Mouse (Mus musculus) megakaryocyte, embryonic 14.5 days (primary cell): ENCODE data around the gene Meig1. TPM values are rescaled to one million over a fixed set of nuclear protein-coding genes. Genes with fewer than 3 reads are reported as not detected.

Source experiments
- H3K27me3 ChIP-seq: replicated peaks from 2 replicates; pipeline ENCODE3; 2012; ENCODE audit warnings: inconsistent platforms
- H3K36me3 ChIP-seq: replicated peaks from 2 replicates; pipeline ENCODE3; 2012; ENCODE audit warnings: low read length, inconsistent platforms, mixed read lengths
- H3K4me1 ChIP-seq: 2 replicates; pipeline ENCODE4 v1.6.1; 2012; ENCODE audit warnings: inconsistent platforms
- H3K4me3 ChIP-seq: replicated peaks from 2 replicates; pipeline ENCODE3; 2012; ENCODE audit warnings: moderate library complexity, mild to moderate bottlenecking, inconsistent platforms
- H3K9me3 ChIP-seq: 2 replicates; pipeline ENCODE4 v1.6.1; 2012; ENCODE audit warnings: inconsistent platforms
- FLI1 ChIP-seq: IDR thresholded peaks from 2 replicates; pipeline ENCODE4 v1.6.1; 2012; ENCODE audit warnings: low read length, inconsistent platforms, mixed read lengths
- GATA1 ChIP-seq: IDR thresholded peaks from 3 replicates; pipeline ENCODE4 v1.6.1; 2012; ENCODE audit warnings: mixed read lengths, low read length, inconsistent platforms, borderline replicate concordance
- polyA plus RNA-seq: library from polyadenylated mRNA; stranded (reverse); fragments of >175 nt; gene quantifications from 2 replicates; pipeline ENCODE4 v1.2.3, GENCODE M21; 2012; ENCODE audit warnings: low replicate concordance; ENCODE audit not compliant: insufficient read depth

Meig1 gene
- 0.57 TPM in 1 of 2 replicates, not detected in the other for polyA plus RNA-seq

DNA sequence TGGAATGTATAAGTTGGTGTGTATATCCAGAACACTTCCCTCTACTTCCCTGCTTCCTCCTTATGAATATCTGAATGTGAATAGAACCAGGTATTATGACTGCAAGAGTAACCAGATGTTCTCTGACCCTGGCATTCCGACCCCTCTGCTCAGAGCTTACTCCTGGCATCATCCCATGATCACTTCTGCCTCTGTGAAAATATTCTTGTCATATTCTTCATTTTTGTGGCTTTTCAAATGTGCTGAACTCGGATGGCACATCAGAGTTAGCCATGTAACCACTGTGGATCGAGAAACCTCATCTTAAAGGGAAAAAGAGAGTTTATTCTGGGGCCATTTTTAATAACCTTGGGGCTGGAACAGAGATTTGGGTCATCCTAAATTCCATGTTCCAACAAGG lies at the start of gene Meig1:
Gene Meig1 (minus strand): TSS at position 101 of the 400 bp plus-strand sequence.
- peaks cover 12% of the 10 kb centered on the region for H3K27me3 ChIP-seq
- H3K4me1 ChIP-seq = peaks cover 38% of the 10 kb centered on the region
- peaks cover 15% of the 10 kb centered on the region for H3K36me3 ChIP-seq
- no peak for TF ChIP-seq GATA1
- TF ChIP-seq FLI1 = no peak
- H3K4me3 ChIP-seq = peak within 1 kb of the TSS; percentile 93
- H3K9me3 ChIP-seq = no peaks in the 10 kb centered on the region

DNA sequence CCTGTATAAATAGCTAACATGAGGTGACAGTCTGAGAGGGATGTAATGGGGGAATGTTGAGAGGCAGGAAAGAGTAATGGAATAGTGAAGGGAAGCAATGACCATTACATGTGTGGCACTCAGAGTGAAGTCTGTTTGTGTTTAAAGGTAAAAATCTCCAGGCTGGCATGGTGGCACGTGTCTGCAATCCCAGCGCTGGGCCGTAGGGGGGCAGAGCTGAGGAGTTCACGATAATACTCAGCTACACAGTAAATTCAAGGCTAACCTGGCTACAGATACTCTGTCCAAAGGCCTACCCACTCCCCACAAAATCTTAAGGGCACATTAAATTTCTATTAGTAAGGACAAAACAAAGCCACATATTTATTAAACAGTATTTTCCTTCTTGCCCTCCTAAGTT lies 34.1 kb upstream of the Meig1 start:
- Histone ChIP-seq H3K4me1 (no peaks in the 10 kb centered on the region), H3K4me3 (no peak overlapping the region), H3K36me3 (peaks cover 90% of the 10 kb centered on the region), H3K9me3 (no peaks in the 10 kb centered on the region), H3K27me3 (no peaks in the 10 kb centered on the region)
- TF ChIP-seq FLI1 (no peak), GATA1 (no peak)

DNA sequence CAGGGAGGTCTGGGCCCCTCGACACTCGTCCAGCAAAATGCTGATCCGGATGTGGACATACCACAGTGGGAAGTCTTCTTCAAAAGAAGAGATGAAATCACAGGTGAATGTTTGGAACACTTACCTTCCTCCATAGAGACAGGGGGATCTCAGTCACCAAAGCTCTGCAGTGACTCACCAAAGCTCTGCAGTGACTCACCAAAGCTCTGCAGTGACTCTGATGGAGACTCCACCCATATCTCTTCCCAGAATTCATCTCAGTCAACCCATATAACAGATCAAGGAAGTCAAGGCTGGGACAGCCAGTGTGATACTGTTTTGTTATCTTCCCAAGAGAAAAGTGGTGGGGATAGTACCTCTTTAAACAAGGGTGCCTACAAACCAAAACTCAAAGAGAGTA lies 30.6 kb upstream of the Meig1 start:
- Histone ChIP-seq H3K4me1 (peaks cover 5% of the 10 kb centered on the region; the same call in 1 of the 2 replicates), H3K9me3 (no peaks in the 10 kb centered on the region), H3K36me3 (peaks cover 96% of the 10 kb centered on the region), H3K27me3 (no peaks in the 10 kb centered on the region), H3K4me3 (no peak overlapping the region)
- no peak for TF ChIP-seq FLI1

DNA sequence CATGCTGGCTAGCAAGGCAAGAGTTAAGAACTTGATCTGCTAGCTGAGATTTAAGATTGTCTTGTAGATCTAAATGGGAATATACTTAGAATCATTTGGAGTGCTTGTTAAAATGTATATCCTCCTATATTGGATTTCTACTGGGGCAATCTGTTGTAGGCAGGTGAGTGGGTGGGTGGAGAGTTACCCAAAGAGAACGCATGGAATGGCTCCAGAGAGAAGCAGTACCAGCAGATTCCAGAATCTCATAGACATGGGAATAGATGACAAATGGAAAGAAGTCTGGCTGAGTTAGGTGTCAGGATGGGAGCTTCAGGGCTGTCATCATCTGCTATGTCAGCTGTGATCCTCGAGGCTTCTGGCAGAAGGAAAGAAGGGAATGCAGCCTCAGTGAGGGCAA lies 27.0 kb upstream of the Meig1 start:
- Histone ChIP-seq H3K9me3 (no peaks in the 10 kb centered on the region), H3K27me3 (no peaks in the 10 kb centered on the region), H3K4me1 (peaks cover 11% of the 10 kb centered on the region), H3K4me3 (no peak overlapping the region), H3K36me3 (peaks cover 96% of the 10 kb centered on the region)
- no peak for TF ChIP-seq FLI1
- TF ChIP-seq GATA1 = no peak

DNA sequence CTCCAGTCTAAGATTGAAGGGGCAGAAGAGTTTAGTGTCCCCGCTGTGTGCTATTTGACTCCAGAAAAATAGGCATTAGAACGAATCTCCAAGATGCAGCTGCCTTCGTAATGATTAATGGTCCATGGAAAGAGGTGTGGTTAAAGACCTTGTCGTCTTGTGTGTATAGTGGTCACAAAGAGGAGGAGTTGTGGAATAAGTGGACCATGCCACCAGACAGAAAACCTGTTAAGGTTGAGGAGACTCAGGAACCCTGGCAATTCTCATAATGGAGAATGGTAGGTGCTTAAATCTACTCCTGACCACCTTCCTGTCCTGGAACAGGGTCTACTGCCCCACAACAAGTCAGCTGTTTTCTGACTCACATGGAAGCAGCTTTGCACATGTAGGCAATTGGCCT lies 23.5 kb upstream of the Meig1 start:
- H3K27me3 ChIP-seq = no peaks in the 10 kb centered on the region
- H3K4me1 ChIP-seq = peaks cover 11% of the 10 kb centered on the region
- TF ChIP-seq FLI1 (no peak), GATA1 (no peak)
- no peak overlapping the region for H3K4me3 ChIP-seq
- no peaks in the 10 kb centered on the region for H3K9me3 ChIP-seq
- peaks cover 98% of the 10 kb centered on the region for H3K36me3 ChIP-seq

DNA sequence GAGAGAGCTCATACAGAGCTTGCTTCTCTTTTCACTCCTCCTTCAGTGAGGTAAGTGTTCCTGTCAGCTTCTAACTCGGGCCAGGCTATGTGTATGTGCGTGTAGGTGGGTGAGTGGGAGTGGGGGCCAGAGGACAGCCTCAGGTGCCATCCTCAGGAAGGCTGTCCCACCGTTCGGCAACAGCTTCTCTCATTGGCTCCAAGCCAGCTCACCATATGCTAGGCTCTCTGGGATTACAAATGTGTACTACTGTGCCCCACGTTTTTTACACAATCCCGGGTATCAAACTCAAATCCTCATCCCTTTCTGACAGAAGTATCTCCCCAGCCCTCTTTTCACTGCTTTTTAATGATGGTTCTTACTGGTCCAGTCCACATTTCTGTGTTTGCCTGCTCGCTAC lies 21.8 kb upstream of the Meig1 start:
- Histone ChIP-seq H3K36me3 (peaks cover 95% of the 10 kb centered on the region), H3K4me3 (no peak overlapping the region), H3K9me3 (no peaks in the 10 kb centered on the region), H3K27me3 (no peaks in the 10 kb centered on the region), H3K4me1 (peaks cover 11% of the 10 kb centered on the region)
- TF ChIP-seq GATA1 = no peak

DNA sequence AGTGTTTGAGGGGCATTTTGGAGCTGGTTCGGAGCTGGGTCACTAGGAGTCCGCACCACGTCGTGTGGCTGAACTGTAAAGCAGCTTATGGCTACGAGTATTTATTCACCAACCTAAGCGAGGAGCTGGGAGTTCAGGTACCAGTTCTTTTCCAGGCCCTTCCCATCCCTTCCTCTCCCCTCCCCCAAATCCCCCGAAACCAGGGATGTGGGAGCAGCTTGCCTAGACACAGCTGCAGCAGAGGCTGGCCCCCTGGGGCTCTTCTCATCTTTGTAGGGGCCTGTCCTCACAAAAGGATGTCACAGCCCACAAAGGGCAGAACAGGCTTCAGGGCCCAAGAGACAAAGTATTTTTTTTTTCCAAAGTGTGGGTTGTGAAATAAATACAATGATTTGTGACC lies 15.5 kb upstream of the Meig1 start:
- TF ChIP-seq GATA1 (no peak), FLI1 (no peak)
- H3K27me3 ChIP-seq = no peaks in the 10 kb centered on the region
- peaks cover 74% of the 10 kb centered on the region for H3K36me3 ChIP-seq

DNA sequence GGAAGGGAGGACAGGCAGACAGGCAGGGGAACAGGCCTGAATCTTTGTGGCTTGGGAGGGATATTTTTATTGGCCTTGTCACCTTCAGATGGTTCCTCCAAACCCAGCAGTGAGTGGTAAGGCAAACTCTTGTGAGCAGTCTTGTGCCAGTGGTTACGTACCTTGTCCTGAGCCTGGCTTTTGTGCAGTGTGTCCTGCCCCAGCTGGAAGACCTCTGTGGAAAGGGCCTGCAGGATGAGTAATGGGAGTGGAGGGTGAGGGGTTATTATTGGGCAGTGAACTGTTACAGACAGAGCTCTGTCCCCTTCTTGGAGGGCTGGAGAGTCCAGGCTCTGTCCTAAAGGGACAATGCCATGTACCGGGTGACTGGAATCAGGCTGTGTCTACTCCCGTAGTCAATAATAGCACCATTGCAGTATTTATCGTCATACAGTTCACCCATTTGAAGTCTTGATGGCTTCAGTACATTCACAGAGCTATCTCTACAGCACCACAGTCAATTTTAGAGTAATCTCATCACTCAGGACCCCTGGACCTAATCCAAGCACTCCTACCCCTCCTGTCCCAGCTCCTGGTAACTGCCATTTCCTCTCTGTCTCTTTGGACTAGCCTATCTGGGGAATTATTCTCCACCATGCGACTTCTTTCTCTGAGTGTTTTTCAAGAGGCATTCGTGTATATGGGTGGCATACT lies 13.1 kb upstream of the Meig1 start:
- TF ChIP-seq GATA1 = no peak
- no peak for TF ChIP-seq FLI1
- H3K4me3 ChIP-seq = no peak overlapping the region
- H3K4me1 ChIP-seq = peaks cover 6% of the 10 kb centered on the region
- H3K27me3 ChIP-seq = no peaks in the 10 kb centered on the region
- H3K9me3 ChIP-seq = no peaks in the 10 kb centered on the region
- peaks cover 69% of the 10 kb centered on the region for H3K36me3 ChIP-seq

More for the DNA sequence above, 15.5 kb upstream of the Meig1 start:
- H3K4me3 ChIP-seq = no peak overlapping the region
- H3K9me3 ChIP-seq = no peaks in the 10 kb centered on the region
- peaks cover 6% of the 10 kb centered on the region for H3K4me1 ChIP-seq

DNA sequence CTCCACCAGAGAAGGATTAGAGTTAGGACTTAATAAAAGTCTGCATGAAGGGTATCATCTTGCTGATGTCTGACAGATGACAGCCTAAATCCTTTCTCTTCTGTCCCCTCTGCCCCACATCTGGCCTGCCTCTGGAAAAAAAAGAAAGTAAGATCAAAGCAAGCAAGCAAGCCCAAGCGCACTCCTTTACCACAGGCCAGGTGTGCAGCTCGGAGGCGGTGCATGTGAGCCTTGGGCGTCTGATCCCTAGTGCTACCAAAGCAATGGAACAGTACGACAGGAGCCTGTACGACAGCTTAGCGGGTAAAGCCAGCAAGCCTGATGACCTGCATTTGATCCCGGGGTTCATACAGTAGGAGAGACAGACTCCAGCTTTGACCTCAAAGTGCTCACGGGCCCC lies 8.5 kb upstream of the Meig1 start:
- TF ChIP-seq FLI1 (no peak), GATA1 (no peak)
- Histone ChIP-seq H3K4me1 (peaks cover 11% of the 10 kb centered on the region), H3K27me3 (no peaks in the 10 kb centered on the region), H3K36me3 (peaks cover 65% of the 10 kb centered on the region), H3K4me3 (no peak overlapping the region), H3K9me3 (no peaks in the 10 kb centered on the region)

DNA sequence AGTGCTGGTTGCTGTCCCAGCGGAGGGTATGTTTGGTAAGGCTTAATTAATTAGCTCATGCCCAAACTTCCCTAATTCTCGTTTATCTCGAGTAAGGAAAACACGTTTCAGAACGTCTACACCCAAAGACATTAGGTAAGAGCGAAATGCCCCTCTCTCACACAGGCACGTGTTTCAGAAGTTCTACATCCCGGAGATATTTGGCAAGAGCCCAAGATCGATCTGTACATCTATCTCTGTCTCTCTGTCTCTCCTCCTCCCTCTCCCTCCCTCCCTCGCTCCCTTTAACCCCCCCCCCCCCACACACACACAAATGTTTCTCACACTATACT lies 2.1 kb upstream of the Meig1 start:
- TF ChIP-seq GATA1 (no peak), FLI1 (no peak)
- Histone ChIP-seq H3K9me3 (no peaks in the 10 kb centered on the region), H3K36me3 (peaks cover 30% of the 10 kb centered on the region), H3K4me3 (peak overlapping the region; percentile 93), H3K4me1 (peaks cover 30% of the 10 kb centered on the region), H3K27me3 (no peaks in the 10 kb centered on the region)
